Mouse (Mus musculus): ENCODE results near the gene Paip2b.

- TF ChIP-seq GATA1 (IDR thresholded peaks at IDR 0.05; ENCODE audit: borderline replicate concordance, low read length) (no peak), FLI1 (IDR thresholded peaks at IDR 0.05; ENCODE audit: low read length) (no peak)
Observed at GRCm38 (mm10) chr6:83768485-83768884, 63.1 kb downstream of the Paip2b start.
